Mouse (Mus musculus) G1E-ER4 (cell line): ENCODE results near the gene Trim63. TPM values are rescaled to one million over a fixed set of nuclear protein-coding genes. Genes with fewer than 3 reads are reported as not detected.

ENCODE experiments used
- GATA1 ChIP-seq: IDR thresholded peaks from one replicate; pipeline ENCODE4 v1.8.0; 2012; ENCODE audit warnings: low read length, inconsistent platforms
- polyA plus RNA-seq: library from polyadenylated mRNA; stranded (reverse); fragments of >175 nt; gene quantifications from 2 replicates; pipeline ENCODE4 v1.2.3, GENCODE M21; 2012

Gene Trim63
- not detected in 2 replicates for polyA plus RNA-seq

GRCm38 (mm10) chr4:134314876-134315275 is at the start of gene Trim63:
Trim63 (plus strand) TSS chr4:134315120.
- TF ChIP-seq GATA1: no peak

- no peak for TF ChIP-seq GATA1
Observed at GRCm38 (mm10) chr4:134265860-134266585, 48.9 kb upstream of the Trim63 start.

- TF ChIP-seq GATA1: no peak
Observed at GRCm38 (mm10) chr4:134268102-134268655, 46.7 kb upstream of the Trim63 start.

GRCm38 (mm10) chr4:134271979-134272378 is 42.9 kb upstream of the Trim63 start:
- TF ChIP-seq GATA1: no peak

GRCm38 (mm10) chr4:134272731-134273416 is 42.0 kb upstream of the Trim63 start:
- no peak for TF ChIP-seq GATA1

DNA sequence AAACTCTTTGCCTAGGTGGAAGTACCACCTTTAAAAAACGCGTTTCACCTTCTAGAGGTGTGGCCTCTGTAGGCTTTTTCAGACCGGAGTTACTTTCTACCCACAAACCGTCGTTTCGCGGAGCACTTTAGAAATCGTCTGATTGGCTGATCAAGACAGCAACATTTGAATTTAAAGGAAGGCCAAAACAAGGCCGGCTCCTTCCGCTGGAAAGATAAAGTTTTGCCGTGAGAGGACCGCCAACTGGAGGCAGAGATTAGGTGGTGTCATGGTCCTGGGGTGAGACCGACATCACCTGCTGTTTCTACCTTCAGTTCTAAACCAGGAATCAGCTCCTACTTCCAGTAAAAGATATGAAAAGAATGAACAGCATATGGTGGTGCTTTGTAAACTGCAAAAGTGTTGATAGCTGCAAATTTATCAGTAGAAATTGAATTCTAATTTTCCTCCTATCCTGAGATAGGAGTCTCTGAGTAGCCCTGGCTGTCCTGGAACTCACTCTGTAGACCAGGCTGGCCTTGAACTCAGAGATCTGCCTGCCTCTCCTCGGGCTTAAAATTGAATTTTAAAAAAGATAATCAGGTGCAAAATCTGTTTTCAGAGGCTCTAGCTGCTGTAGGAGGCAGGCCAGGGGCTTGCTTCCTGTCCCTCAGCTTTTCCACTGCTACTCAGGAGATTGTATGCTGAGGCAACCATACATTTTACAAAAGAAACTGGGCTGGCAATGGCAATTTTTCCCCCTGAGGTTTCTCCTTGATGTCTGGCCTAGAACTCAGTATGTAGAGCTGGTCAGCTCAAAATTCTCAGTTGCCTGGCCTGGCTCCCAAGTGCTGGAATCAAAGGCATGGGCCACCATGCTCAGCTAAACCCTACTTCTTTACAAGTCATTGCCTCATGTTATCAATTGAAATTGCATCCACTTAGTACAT is 41.2 kb upstream of the Trim63 start:
- TF ChIP-seq GATA1: peak; percentile 12

GRCm38 (mm10) chr4:134284942-134285341 is 30.0 kb upstream of the Trim63 start:
- no peak for TF ChIP-seq GATA1

DNA sequence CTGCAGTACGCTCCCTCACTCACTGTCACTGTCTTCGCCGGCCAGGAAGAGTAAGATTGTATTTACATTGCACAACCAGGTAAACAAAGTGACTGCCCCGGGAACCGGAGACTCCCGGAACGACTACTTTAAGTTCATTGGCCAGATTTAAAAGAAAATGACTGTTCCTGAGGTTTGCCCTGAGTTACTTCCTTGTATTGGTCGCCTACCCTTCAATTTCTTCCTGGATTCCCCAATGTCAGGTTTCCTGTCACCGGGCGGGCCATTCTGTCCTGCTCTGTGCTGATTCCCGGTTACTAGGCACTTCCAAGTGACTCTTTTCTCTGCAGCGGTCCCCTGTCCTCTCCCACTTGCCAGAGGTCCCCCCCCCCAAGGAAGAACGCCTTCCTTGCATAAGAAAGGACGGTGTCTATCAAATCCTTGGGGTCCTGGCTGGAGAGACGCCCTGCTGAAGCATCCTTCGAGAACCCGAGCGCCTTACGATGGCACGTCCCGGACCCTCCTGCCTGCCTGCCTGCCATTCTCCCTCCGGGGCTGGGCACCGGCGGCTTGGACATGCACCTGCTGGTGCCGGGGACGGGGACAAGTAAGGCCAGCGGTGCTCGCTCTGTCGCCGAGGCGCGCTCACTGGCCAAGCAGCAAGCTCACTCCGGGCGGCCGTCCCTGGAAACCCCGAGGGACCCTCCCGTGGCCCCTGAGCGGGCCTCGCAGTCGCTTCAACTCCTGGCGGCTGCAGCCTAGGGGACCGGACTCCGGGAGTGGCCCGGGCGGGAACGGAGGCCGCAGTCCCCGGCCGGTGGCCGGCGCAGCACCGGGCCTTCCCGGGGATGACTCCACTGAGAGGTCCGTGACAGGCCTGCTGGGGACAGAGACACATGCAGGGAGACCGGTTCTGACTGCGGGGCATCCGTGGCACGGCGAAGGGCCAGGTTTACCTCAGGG is 28.4 kb upstream of the Trim63 start:
- no peak for TF ChIP-seq GATA1

- TF ChIP-seq GATA1: no peak
Observed at GRCm38 (mm10) chr4:134287168-134287564, 27.8 kb upstream of the Trim63 start.

- TF ChIP-seq GATA1: no peak
Observed at GRCm38 (mm10) chr4:134287575-134288025, 27.3 kb upstream of the Trim63 start, which contains the start of gene Pdik1l. Pdik1l (minus strand) TSS chr4:134287895.

- TF ChIP-seq GATA1: no peak
Observed at GRCm38 (mm10) chr4:134288397-134289256, 26.3 kb upstream of the Trim63 start.

DNA sequence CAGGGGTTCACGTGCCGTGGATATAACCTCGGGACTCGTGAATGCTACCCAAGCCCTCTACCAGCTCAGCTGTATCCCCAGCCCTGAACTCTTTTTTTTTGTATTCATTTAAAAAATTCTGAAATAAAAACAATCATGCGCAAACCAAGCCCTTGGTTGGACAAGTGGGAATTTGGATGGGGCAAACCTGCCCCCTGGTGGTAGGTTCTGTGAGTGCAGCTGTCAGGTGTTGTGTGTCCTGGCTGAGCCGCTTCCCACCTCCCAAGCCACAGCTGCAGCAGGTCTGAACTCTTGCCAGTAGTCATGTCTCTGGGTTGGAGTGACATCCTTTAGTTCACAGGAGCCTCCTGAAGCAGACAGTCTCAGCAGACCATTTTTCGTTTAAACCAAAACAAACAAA is 22.9 kb upstream of the Trim63 start:
- no peak for TF ChIP-seq GATA1

GRCm38 (mm10) chr4:134293061-134293691 is 21.7 kb upstream of the Trim63 start:
- no peak for TF ChIP-seq GATA1
